Mouse (Mus musculus) left cerebral cortex, postnatal 25 days (tissue): ENCODE results near the gene Atf7ip2. TPM values are rescaled to one million over a fixed set of nuclear protein-coding genes. Genes with fewer than 3 reads are reported as not detected.
A peak's percentile ranks its signal among the peaks of the same experiment; 100 is the strongest.

ENCODE experiments used
- DNase-seq, 2 experiments: peaks; one replicate each; pipeline ENCODE4 v3.0.0; 2022; ENCODE audit warnings: low spot score in 2 of 2, mixed read lengths in 1 of 2
- intact Hi-C: fragments of 180-260 bp; cut with DNase I; formaldehyde crosslinking; loops from one replicate; pipeline ENCODE4 v1.15.1; 2025
- microRNA-seq, 2 experiments: library from miRNA; unstranded; fragments of <30 nt; microRNA quantifications; one replicate each; pipeline ENCODE4 v1.2.0; 2022
- total RNA-seq, 2 experiments: library from RNA; stranded (reverse); gene quantifications; 2 replicates each; pipeline ENCODE4 v1.2.3; 2021

Atf7ip2 gene
- total RNA-seq, 2 experiments from 2014 or later, result not detected

DNA sequence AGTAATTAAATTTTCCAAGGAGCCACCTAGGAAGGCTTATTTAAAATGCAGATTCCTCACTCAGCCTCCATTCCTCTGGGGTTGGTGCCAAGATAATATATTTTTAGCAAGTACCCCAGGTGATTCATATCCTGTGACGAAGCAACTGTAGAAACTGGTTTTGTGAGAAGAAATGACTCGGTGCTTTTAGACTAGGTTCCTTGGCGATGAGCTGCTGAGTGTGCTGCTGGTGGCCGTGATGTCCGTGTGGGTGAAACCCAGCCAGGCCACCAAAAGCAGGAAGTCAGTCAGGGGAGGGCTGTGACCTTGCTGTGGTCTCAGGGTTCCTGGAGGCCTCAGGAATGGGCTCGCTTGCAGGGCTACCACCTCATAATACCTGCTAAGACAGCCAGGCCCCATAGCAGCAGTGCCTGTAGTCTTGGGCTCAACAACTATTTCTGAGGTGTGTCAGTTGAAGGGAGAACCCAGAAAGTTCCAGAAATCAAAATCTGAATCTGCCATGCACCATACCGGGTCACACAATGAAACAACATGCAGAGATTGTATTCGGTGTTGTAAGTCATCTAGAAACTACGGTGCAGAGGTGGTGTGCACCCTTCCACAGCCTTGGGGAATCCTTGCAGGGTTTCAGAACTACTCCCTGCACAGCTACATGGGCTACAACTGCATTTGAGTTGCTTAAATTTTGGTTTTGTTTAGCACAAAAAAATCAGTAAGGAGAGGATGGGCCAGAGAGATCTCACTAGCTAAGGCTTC, 94.2 kb downstream of the Atf7ip2 start:
- DNase-seq, result peak; percentile 28 to 83
- intact Hi-C loops, result no loop called here

DNA sequence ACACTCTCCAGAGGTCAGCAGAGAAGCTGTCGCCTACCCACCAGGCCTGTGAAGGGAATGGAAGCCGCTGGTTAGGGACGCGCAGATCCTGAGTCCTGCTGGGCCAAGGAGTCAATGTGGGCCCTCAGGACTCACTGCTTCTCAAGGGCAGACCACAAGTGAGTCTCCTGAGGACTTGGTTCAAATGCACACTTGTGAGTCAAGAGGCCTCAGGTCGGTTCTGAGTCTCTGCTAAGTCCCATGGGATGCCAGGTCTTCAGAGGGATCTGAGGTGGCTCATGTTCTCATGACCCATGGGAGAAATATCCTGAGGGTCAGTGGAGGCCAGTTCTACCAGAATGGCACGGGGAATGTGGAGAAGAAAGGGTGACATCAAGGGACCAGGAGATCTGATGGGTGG, 95.6 kb downstream of the Atf7ip2 start:
- DNase-seq, result no peak
- intact Hi-C loops, result no loop called here

DNA sequence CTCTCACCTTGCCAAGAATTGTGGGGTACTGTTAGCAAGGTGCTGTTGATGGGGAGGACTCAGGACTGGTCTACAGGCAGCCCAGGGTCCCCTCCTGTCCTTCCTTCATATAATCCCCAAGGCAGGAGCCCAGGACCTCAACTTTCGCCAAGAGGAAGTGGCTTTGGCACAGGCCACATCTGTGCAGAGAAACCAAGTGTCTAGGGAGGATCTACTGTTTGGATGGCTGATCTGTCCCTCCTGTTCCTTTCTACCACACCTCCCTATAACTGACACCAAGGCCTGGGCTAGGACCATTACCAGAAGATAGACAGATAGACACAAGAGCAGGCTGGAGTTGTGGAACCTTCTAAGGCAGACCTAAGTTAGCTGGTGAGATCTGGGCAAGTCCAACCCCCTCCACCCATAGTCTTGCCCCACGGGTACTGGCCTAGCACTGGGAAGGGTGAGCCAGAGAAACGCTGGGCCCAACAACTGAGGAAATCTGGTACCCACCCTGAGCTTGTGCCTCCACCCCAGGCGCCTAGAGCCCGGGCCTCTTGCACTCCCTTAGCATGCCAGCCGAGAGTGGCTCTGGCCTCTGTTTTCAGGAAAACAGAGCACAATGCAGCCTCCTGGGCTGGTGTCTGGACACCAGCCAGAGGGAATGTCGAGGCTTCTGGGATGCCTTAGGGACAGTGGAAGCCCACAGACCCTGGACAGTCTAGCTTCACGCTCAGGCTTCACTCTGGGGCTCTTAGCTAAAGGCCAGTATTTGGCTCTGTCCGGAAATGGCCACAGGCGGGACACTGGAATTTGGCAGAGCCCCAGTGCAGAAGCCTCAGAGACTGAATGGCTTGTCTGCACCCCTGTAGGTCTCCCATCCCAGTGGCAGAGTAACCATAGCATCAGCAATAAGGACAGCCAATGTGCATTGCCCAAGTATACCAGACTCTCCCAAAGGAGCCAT, 105.5 kb downstream of the Atf7ip2 start:
- intact Hi-C loops, result no loop called here
- DNase-seq, result no peak

DNA sequence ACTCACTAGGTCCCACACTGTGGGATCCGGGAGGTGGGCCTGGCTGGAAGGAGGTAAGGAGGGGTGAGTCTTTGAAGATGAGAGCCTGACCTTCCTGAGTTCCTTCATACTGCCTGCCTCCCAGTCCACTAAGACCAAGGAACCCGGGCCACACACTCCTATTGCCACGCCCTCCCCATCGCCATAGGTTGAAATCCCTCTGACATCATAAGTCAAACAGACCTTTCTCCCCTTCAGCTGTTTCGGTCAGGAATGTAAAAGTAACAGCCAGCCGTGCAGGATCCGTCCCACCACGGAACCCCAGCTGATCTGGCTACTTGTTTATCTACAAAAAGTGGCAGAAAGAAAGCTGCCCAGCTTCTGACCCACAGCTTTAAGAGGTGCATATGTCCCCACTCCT, 107.1 kb downstream of the Atf7ip2 start:
- DNase-seq, result no peak
- intact Hi-C loops, result no loop called here

DNA sequence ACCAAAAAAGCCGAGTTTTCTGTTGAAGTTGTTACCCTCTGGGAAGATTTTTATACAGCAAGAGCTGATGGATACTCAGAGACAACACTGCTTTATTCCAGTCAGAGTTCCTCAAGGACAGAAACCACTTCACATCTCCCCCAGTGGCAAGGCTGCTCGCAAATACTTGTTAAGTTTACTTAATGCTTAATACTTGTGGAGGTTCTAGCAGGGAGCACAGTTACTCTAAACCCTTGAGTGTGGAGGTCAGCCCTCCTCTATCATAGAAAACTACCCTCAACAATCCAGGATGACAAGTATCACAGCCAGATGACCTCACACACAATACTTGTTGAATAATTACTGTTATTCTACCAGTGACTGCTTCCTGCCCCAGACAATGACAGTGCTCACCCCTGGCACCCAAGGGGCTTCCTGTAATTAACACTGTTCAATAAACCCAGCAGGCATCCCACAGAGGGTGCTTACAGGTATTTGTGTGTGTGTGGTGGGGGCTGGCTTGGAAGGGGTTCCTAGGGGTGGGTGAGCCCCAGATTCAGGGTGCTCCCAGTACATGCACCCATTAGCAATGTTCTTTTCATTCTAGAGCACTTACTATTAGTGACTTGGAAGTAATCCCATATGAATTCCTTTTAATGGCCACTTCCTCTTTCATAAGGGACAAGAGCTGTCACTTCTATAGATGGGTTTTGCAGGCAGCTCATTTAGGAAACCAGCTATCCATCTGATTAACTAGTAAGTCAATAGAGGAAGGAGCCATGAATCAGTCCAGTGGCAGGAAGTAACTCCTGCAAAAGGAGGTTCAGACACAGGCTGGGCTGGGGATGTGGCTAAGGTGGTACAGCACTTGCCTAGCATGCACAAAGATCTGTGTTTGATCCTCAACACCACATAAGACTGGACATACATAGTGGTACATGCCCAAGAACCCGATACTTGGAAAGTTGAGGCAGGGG, 108.0 kb downstream of the Atf7ip2 start:
- intact Hi-C loops, result no loop called here
- DNase-seq, result no peak

Small RNA genes lying within 50 kb of the gene (microRNA-seq; reads per million reads assigned to microRNA genes)
- 0 reads per million in 2 experiments for gene Gm22932

Other genes with a start within 250 kb of the Atf7ip2 start
- gene Grin2a, start 197.2 kb upstream of the Atf7ip2 start, total RNA-seq, result 100 to 1,000 TPM; 250 to 257 TPM
- not detected for gene Rpl39l, start 22.5 kb upstream of the Atf7ip2 start, total RNA-seq
- 10 to 100 TPM; 13.8 to 14.5 TPM for gene Emp2, start 121.3 kb downstream of the Atf7ip2 start, total RNA-seq
- gene Tekt5, start 202.8 kb downstream of the Atf7ip2 start, total RNA-seq, result 1 to 10 TPM; 6.5 to 8.6 TPM
- gene Nubp1, start 219.2 kb downstream of the Atf7ip2 start, total RNA-seq, result 10 to 100 TPM; 16.4 to 21.1 TPM